Mouse (Mus musculus) spleen, adult 2 months (tissue): ENCODE data around the gene Tbc1d5.

Source experiments
- CTCF ChIP-seq: fragments of 200-500 bp; IDR thresholded peaks from 2 replicates; pipeline ENCODE4 v1.5.1; 2011; ENCODE audit warnings: mild to moderate bottlenecking, inconsistent platforms; ENCODE audit not compliant: insufficient read depth, insufficient read length, insufficient replicate concordance; ENCODE audit errors: extremely low read depth
- POLR2A ChIP-seq: fragments of 200-500 bp; IDR thresholded peaks from 2 replicates; pipeline ENCODE4 v1.6.1; 2011; ENCODE audit warnings: low read depth, low read length, inconsistent platforms

DNA sequence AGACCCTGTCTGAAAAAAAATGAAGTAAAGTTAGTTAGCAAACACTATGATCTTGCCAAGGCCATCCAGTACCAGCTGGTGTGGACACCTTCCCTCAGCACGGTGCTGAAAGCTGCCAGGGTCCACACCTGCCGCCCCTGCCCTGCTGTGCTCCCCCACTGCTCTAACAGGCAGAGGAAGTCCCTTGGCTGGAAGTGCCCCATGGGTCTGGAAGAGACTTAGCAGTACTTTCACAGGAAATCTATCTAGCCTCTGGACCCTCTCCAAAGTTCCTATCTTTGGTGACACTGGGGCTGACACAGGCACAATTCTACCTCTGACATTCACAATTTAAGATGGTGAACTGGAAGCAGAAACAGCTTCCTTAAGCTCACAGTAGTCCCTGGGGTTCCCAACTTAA lies 442.1 kb downstream of the Tbc1d5 start:
- TF ChIP-seq CTCF, result no peak
- no peak for TF ChIP-seq POLR2A
